Mouse (Mus musculus): ENCODE results near the gene Fadd. TPM values are rescaled to one million over a fixed set of nuclear protein-coding genes. Genes with fewer than 3 reads are reported as not detected.

The Fadd gene
- total and polyA plus RNA-seq, 3 experiments: 7.2 to 11.6 TPM; not detected in 1

DNA sequence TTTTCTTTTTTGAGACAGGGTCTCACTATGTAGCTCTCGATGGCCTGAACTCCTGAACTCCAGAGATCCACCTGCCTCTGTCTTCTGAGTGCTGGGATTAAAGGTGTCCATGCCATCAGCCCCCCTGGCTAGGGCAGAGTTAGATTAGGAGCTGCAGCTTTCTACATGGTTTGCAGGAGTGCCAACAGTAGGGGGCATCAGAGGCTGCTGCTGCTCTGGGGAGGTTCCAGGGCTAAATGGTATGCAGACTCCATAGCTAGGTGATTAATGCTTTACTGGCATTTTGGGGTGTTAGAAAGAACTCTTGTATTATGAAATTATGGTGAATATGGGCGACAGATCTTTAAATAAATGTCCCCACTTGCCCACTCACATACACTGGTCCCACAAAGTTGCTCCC is 5.0 kb upstream of the Fadd start:
- TF ChIP-seq CTCF (IDR thresholded peaks at IDR 0.05 in 2 of 3, conservative IDR thresholded peaks at IDR 0.05 in 1 of 3; ENCODE audit: control insufficient read depth in 1 of 3, insufficient read depth in 1 of 3, low read depth in 2 of 3, low read length in 3 of 3, poor library complexity in 1 of 3, severe bottlenecking in 1 of 3) (peak; percentile 38 to 60 (median 57)), MYC (IDR thresholded peaks at IDR 0.05; ENCODE audit: low read depth, low read length) (no peak), RAD21 (IDR thresholded peaks at IDR 0.05; ENCODE audit: low read depth, low read length) (peak; percentile 54), SMC3 (IDR thresholded peaks at IDR 0.05; ENCODE audit: low read depth, low read length) (peak; percentile 60), KAT2A (conservative IDR thresholded peaks at IDR 0.05; ENCODE audit: low read depth, low read length) (no peak), ZC3H11A (IDR thresholded peaks at IDR 0.05; ENCODE audit: low read depth, low read length) (peak; percentile 37), E2F4 (IDR thresholded peaks at IDR 0.05; ENCODE audit: borderline replicate concordance, low read depth, low read length) (no peak)
- DNase-seq (ENCODE audit: low read depth, low spot score): peak; percentile 36
- H3K27ac ChIP-seq (ENCODE audit: control insufficient read depth, low read depth, low read length): no peak overlapping the region
- no peaks in the 10 kb centered on the region; a peak in 1 of 4 replicates for H3K36me3 ChIP-seq (ENCODE audit: control insufficient read depth in 1 of 2, insufficient read depth in 2 of 2, low read length in 2 of 2)
- no peaks in the 10 kb centered on the region for H3K9me3 ChIP-seq (replicated peaks; ENCODE audit: insufficient read depth, low read length)
- H3K4me3 ChIP-seq (ENCODE audit: control insufficient read depth in 1 of 2, insufficient read depth in 1 of 2, low read depth in 2 of 2, low read length in 2 of 2): no peak overlapping the region
- H3K9ac ChIP-seq (ENCODE audit: control insufficient read depth, low read depth, low read length, poor library complexity, severe bottlenecking): no peak overlapping the region
- H3K27me3 ChIP-seq (ENCODE audit: control insufficient read depth in 1 of 2, insufficient read depth in 2 of 2, low read length in 2 of 2): no peaks in the 10 kb centered on the region
- no peaks in the 10 kb centered on the region for H3K79me2 ChIP-seq (ENCODE audit: control insufficient read depth, insufficient read depth, low read length, poor library complexity)
- peaks cover 3 to 7% of the 10 kb centered on the region in 2 experiments for H3K4me1 ChIP-seq (ENCODE audit: control insufficient read depth in 1 of 2, insufficient read depth in 2 of 2, low read length in 2 of 2)

DNA sequence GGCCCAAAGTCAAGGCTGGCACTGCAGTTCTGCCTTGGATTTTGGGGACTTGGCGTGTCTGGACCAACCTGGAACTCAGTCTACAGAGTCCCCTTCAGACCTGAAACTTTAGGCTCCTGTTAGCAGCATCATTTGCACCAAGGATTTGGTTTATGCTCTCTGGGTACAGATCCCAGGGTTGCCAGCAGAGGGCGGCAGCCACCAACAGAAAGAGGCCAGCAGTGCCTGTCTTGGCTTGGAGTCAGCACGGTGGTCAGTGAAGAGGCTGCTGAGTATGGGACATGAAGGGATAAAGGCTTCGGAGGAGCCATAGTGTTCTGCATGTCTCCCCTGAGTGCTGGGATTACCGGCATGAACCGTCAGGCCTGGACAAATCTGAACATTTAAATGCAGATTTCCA is 3.4 kb upstream of the Fadd start:
- Histone ChIP-seq H3K9ac (ENCODE audit: control insufficient read depth, low read depth, low read length, poor library complexity, severe bottlenecking) (no peak overlapping the region), H3K27ac (ENCODE audit: control insufficient read depth, low read depth, low read length) (no peak overlapping the region), H3K36me3 (ENCODE audit: control insufficient read depth in 1 of 2, insufficient read depth in 2 of 2, low read length in 2 of 2) (peaks cover 0 to 4% of the 10 kb centered on the region in 2 experiments; a peak in 2 of 4 replicates), H3K9me3 (replicated peaks; ENCODE audit: insufficient read depth, low read length) (no peaks in the 10 kb centered on the region), H3K79me2 (ENCODE audit: control insufficient read depth, insufficient read depth, low read length, poor library complexity) (peaks cover 7% of the 10 kb centered on the region), H3K27me3 (ENCODE audit: control insufficient read depth in 1 of 2, insufficient read depth in 2 of 2, low read length in 2 of 2) (no peaks in the 10 kb centered on the region), H3K4me1 (ENCODE audit: control insufficient read depth in 1 of 2, insufficient read depth in 2 of 2, low read length in 2 of 2) (peaks cover 3 to 15% of the 10 kb centered on the region in 2 experiments), H3K4me3 (ENCODE audit: control insufficient read depth in 1 of 2, insufficient read depth in 1 of 2, low read depth in 2 of 2, low read length in 2 of 2) (no peak overlapping the region)
- DNase-seq (ENCODE audit: low read depth, low spot score): no peak
- TF ChIP-seq TAL1 (IDR thresholded peaks at IDR 0.05; ENCODE audit: low read length) (no peak), SMC3 (IDR thresholded peaks at IDR 0.05; ENCODE audit: low read depth, low read length) (no peak), MYB (IDR thresholded peaks at IDR 0.05; ENCODE audit: low read depth, low read length) (no peak), MAX (IDR thresholded peaks at IDR 0.05; ENCODE audit: low read length) (no peak), CHD1 (IDR thresholded peaks at IDR 0.05; ENCODE audit: low read depth, low read length) (no peak), USF2 (IDR thresholded peaks at IDR 0.05; ENCODE audit: borderline replicate concordance in 1 of 2, insufficient read depth in 1 of 2, low read depth in 1 of 2, low read length in 2 of 2) (no peak)

DNA sequence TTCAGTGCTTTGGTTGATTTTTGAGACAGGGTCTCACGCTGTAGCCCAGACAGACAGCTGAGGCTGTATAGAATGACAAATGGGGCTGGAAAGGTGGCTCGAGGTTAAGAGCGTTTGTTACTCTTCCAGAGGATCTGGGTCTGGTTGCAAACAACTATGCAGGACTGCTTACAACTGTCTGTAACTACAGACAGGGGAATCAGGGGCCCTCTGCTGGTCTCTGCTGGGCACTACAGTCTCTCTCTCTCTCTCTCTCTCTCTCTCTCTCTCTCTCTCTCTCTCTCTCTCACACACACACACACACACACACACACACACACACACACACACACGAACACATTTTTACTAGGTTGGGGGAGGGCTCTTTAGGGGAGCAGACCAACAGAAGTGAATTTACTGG is 1.4 kb upstream of the Fadd start:
- Histone ChIP-seq H3K36me3 (ENCODE audit: control insufficient read depth in 1 of 2, insufficient read depth in 2 of 2, low read length in 2 of 2) (peaks cover 0 to 4% of the 10 kb centered on the region in 2 experiments; a peak in 2 of 4 replicates), H3K27ac (ENCODE audit: control insufficient read depth, low read depth, low read length) (no peak overlapping the region), H3K27me3 (ENCODE audit: control insufficient read depth in 1 of 2, insufficient read depth in 2 of 2, low read length in 2 of 2) (no peaks in the 10 kb centered on the region), H3K9ac (ENCODE audit: control insufficient read depth, low read depth, low read length, poor library complexity, severe bottlenecking) (peak overlapping the region; percentile 37; the same call in 1 of the 2 replicates), H3K4me1 (ENCODE audit: control insufficient read depth in 1 of 2, insufficient read depth in 2 of 2, low read length in 2 of 2) (peaks cover 3 to 15% of the 10 kb centered on the region in 2 experiments), H3K4me3 (ENCODE audit: control insufficient read depth in 1 of 2, insufficient read depth in 1 of 2, low read depth in 2 of 2, low read length in 2 of 2) (peak overlapping the region; percentile 13 to 41; a peak in 3 of 4 replicates), H3K9me3 (replicated peaks; ENCODE audit: insufficient read depth, low read length) (no peaks in the 10 kb centered on the region), H3K79me2 (ENCODE audit: control insufficient read depth, insufficient read depth, low read length, poor library complexity) (peaks cover 8% of the 10 kb centered on the region)
- peak; percentile 82 for DNase-seq (ENCODE audit: low read depth, low spot score)
- no peak for TF ChIP-seq GABPA (IDR thresholded peaks at IDR 0.05; ENCODE audit: low read depth, low read length)
- 0 out of 2 replicates have a peak, but pooled peaks have one; percentile 48 for TF ChIP-seq SIN3A (IDR thresholded peaks at IDR 0.05; ENCODE audit: low read length)
- TF ChIP-seq MEF2A (IDR thresholded peaks at IDR 0.05; ENCODE audit: extremely low read depth, insufficient replicate concordance, low read depth, low read length, poor library complexity, severe bottlenecking): no peak
- TF ChIP-seq POLR2AphosphoS2 (IDR thresholded peaks at IDR 0.05; ENCODE audit: low read length): no peak
- TF ChIP-seq ELF1 (IDR thresholded peaks at IDR 0.05; ENCODE audit: low read depth, low read length): no peak
- peak; percentile 97 for TF ChIP-seq JUND (IDR thresholded peaks at IDR 0.05; ENCODE audit: low read depth, low read length)
- TF ChIP-seq ZMIZ1 (IDR thresholded peaks at IDR 0.05; ENCODE audit: low read depth, low read length): no peak
- TF ChIP-seq NELFE (IDR thresholded peaks at IDR 0.05; ENCODE audit: low read depth, low read length): no peak
- TF ChIP-seq TAL1 (IDR thresholded peaks at IDR 0.05; ENCODE audit: low read length): no peak
- no peak for TF ChIP-seq ZNF384 (IDR thresholded peaks at IDR 0.05; ENCODE audit: low read depth, low read length)
- TF ChIP-seq TBP (IDR thresholded peaks at IDR 0.05; ENCODE audit: low read depth, low read length): no peak
- TF ChIP-seq USF2 (IDR thresholded peaks at IDR 0.05; ENCODE audit: borderline replicate concordance in 1 of 2, insufficient read depth in 1 of 2, low read depth in 1 of 2, low read length in 2 of 2): no peak
- no peak for TF ChIP-seq POLR2AphosphoS5 (IDR thresholded peaks at IDR 0.05; ENCODE audit: borderline replicate concordance, low read depth, low read length)
- no peak for TF ChIP-seq E2F4 (IDR thresholded peaks at IDR 0.05; ENCODE audit: borderline replicate concordance, low read depth, low read length)
- peak; percentile 75 for TF ChIP-seq SMC3 (IDR thresholded peaks at IDR 0.05; ENCODE audit: low read depth, low read length)
- peak; percentile 55 for TF ChIP-seq ZC3H11A (IDR thresholded peaks at IDR 0.05; ENCODE audit: low read depth, low read length)
- TF ChIP-seq RAD21 (IDR thresholded peaks at IDR 0.05; ENCODE audit: low read depth, low read length): peak; percentile 65
- TF ChIP-seq CTCF (IDR thresholded peaks at IDR 0.05 in 2 of 3, conservative IDR thresholded peaks at IDR 0.05 in 1 of 3; ENCODE audit: control insufficient read depth in 1 of 3, insufficient read depth in 1 of 3, low read depth in 2 of 3, low read length in 3 of 3, poor library complexity in 1 of 3, severe bottlenecking in 1 of 3): peak; percentile 53 to 76 (median 69)
